Mouse (Mus musculus) lung, embryonic 16.5 days (tissue): Measurements from ENCODE around the gene Atp5e. TPM values are rescaled to one million over a fixed set of nuclear protein-coding genes. Genes with fewer than 3 reads are reported as not detected.

Experiments
- ATAC-seq: fragments of 200-750 bp; cut with Nextera tagmentation; 2 replicates; pipeline ENCODE4 v1.8.0; 2017; ENCODE audit warnings: low read depth, mild to moderate bottlenecking, moderate library complexity
- H3K27ac ChIP-seq: fragments of 300-500 bp; sonication (generic); 2 replicates; pipeline ENCODE4 v1.5.1; 2014; ENCODE audit warnings: mild to moderate bottlenecking, control low read depth, low read length
- H3K27me3 ChIP-seq: fragments of 300-500 bp; sonication (generic); 2 replicates; pipeline ENCODE4 v1.6.1; 2014; ENCODE audit warnings: low read depth, low read length, mixed read lengths; ENCODE audit not compliant: control insufficient read depth, insufficient read depth
- H3K36me3 ChIP-seq: fragments of 300-500 bp; sonication (generic); 2 replicates; pipeline ENCODE4 v1.6.1; 2014; ENCODE audit warnings: low read length; ENCODE audit not compliant: control insufficient read depth, insufficient read depth
- H3K4me1 ChIP-seq: fragments of 300-500 bp; sonication (generic); replicated peaks from 2 replicates; pipeline ENCODE4 v1.6.1; 2014; ENCODE audit warnings: low read length, mixed read lengths; ENCODE audit not compliant: control insufficient read depth, insufficient read depth
- H3K4me2 ChIP-seq: fragments of 300-500 bp; sonication (generic); 2 replicates; pipeline ENCODE4 v1.6.1; 2014; ENCODE audit warnings: low read depth, low read length, control low read depth
- H3K4me3 ChIP-seq: fragments of 300-500 bp; sonication (generic); 2 replicates; pipeline ENCODE4 v1.5.1; 2014; ENCODE audit warnings: mild to moderate bottlenecking, low read length, control low read depth
- H3K9ac ChIP-seq: fragments of 300-500 bp; sonication (generic); 2 replicates; pipeline ENCODE4 v1.6.1; 2014; ENCODE audit warnings: low read length, control low read depth
- H3K9me3 ChIP-seq: fragments of 300-500 bp; sonication (generic); 2 replicates; pipeline ENCODE4 v1.6.1; 2016; ENCODE audit warnings: low read length; ENCODE audit not compliant: control insufficient read depth
- WGBS: fragments of 180-500 bp; shearing (Covaris S2); extraction: QIAGEN DNeasy Blood & Tissue Kit; methylation state at CpG from one replicate; pipeline ENCODE4 v1.1.7; 2014; 5-methylcytosine and 5-hydroxymethylcytosine counted together
- polyA plus RNA-seq: library from polyadenylated mRNA; unstranded; fragments of >200 nt; fragmentation: Nextera tagmentation; extraction: Ambion mirVana; gene quantifications from 2 replicates; pipeline ENCODE4 v1.2.1, GENCODE M21; 2015

The Atp5e gene
- polyA plus RNA-seq, 1 experiment from 2014 or later, result 878 TPM

GRCm38 (mm10) chr2:174453681-174454080, 10.2 kb downstream of the Atp5e start:
- Histone ChIP-seq H3K9me3 (no peaks in the 10 kb centered on the region), H3K27me3 (no peaks in the 10 kb centered on the region), H3K4me3 (no peak overlapping the region), H3K4me2 (no peak overlapping the region), H3K4me1 (no peaks in the 10 kb centered on the region), H3K36me3 (no peaks in the 10 kb centered on the region), H3K9ac (no peak overlapping the region), H3K27ac (no peak overlapping the region)
- ATAC-seq, result peak; percentile 15; the same call in 1 of the 2 replicates
- WGBS, result 70% methylated on average over 7 of the region's 7 CpGs

- no peaks in the 10 kb centered on the region for H3K27me3 ChIP-seq
- no peak within 1 kb of the TSS for H3K9ac ChIP-seq
- H3K4me2 ChIP-seq, result no peak within 1 kb of the TSS
- H3K4me1 ChIP-seq, result peaks cover 8% of the 10 kb centered on the region; the same call in 1 of the 2 replicates
- WGBS, result 78% methylated on average over 4 of the region's 4 CpGs
- H3K27ac ChIP-seq, result no peak within 1 kb of the TSS
- no peak within 1 kb of the TSS for H3K4me3 ChIP-seq
- ATAC-seq, result no peak
- H3K36me3 ChIP-seq, result no peaks in the 10 kb centered on the region
- H3K9me3 ChIP-seq, result no peaks in the 10 kb centered on the region
These were observed 13.6 kb downstream of the Atp5e start, which contains the start of gene Tubb1 for GRCm38 (mm10) chr2:174450353-174450752. Tubb1 (plus strand) TSS chr2:174450695.

GRCm38 (mm10) chr2:174448405-174448804, 15.5 kb downstream of the Atp5e start:
- H3K4me2 ChIP-seq, result no peak overlapping the region
- no peaks in the 10 kb centered on the region for H3K36me3 ChIP-seq
- no peak for ATAC-seq
- H3K4me3 ChIP-seq, result no peak overlapping the region
- H3K27ac ChIP-seq, result no peak overlapping the region
- no peaks in the 10 kb centered on the region for H3K27me3 ChIP-seq
- H3K9me3 ChIP-seq, result no peaks in the 10 kb centered on the region
- WGBS, result 77% methylated on average over 4 of the region's 4 CpGs
- no peak overlapping the region for H3K9ac ChIP-seq
- H3K4me1 ChIP-seq, result peaks cover 13% of the 10 kb centered on the region

- H3K9ac ChIP-seq, result no peak overlapping the region
- H3K4me3 ChIP-seq, result no peak overlapping the region
- 52% methylated on average over 8 of the region's 8 CpGs for WGBS
- peak overlapping the region; percentile 21; the same call in 1 of the 2 replicates for H3K27ac ChIP-seq
- no peaks in the 10 kb centered on the region for H3K27me3 ChIP-seq
- no peaks in the 10 kb centered on the region for H3K36me3 ChIP-seq
- H3K4me1 ChIP-seq, result peaks cover 25% of the 10 kb centered on the region
- no peaks in the 10 kb centered on the region for H3K9me3 ChIP-seq
- ATAC-seq, result no peak
- no peak overlapping the region for H3K4me2 ChIP-seq
These were observed 17.0 kb downstream of the Atp5e start for GRCm38 (mm10) chr2:174446905-174447304.

GRCm38 (mm10) chr2:174446492-174446891, 17.4 kb downstream of the Atp5e start:
- H3K9me3 ChIP-seq, result no peaks in the 10 kb centered on the region
- no peak overlapping the region for H3K9ac ChIP-seq
- H3K4me1 ChIP-seq, result peaks cover 27% of the 10 kb centered on the region
- H3K27me3 ChIP-seq, result no peaks in the 10 kb centered on the region
- no peak for ATAC-seq
- no peak overlapping the region for H3K4me2 ChIP-seq
- no peaks in the 10 kb centered on the region for H3K36me3 ChIP-seq
- peak overlapping the region; percentile 21; the same call in 1 of the 2 replicates for H3K27ac ChIP-seq
- no peak overlapping the region for H3K4me3 ChIP-seq
- 34% methylated on average over 7 of the region's 7 CpGs for WGBS

- Histone ChIP-seq H3K9ac (no peak overlapping the region), H3K27ac (no peak overlapping the region), H3K27me3 (no peaks in the 10 kb centered on the region), H3K4me2 (no peak overlapping the region), H3K36me3 (no peaks in the 10 kb centered on the region), H3K4me3 (no peak overlapping the region), H3K9me3 (no peaks in the 10 kb centered on the region), H3K4me1 (peaks cover 30% of the 10 kb centered on the region)
- ATAC-seq, result no peak
- 71% methylated on average over 6 of the region's 6 CpGs for WGBS
These were observed 18.9 kb downstream of the Atp5e start for GRCm38 (mm10) chr2:174445018-174445417.

GRCm38 (mm10) chr2:174444359-174444758, 19.5 kb downstream of the Atp5e start:
- Histone ChIP-seq H3K9me3 (no peaks in the 10 kb centered on the region), H3K9ac (no peak overlapping the region), H3K27ac (no peak overlapping the region), H3K4me3 (no peak overlapping the region), H3K4me2 (no peak overlapping the region), H3K4me1 (peaks cover 32% of the 10 kb centered on the region), H3K27me3 (no peaks in the 10 kb centered on the region), H3K36me3 (no peaks in the 10 kb centered on the region)
- no peak for ATAC-seq
- WGBS, result 65% methylated on average over 7 of the region's 7 CpGs

GRCm38 (mm10) chr2:174443046-174443445, 20.9 kb downstream of the Atp5e start:
- Histone ChIP-seq H3K9me3 (no peaks in the 10 kb centered on the region), H3K4me2 (no peak overlapping the region), H3K36me3 (no peaks in the 10 kb centered on the region), H3K9ac (no peak overlapping the region), H3K4me3 (no peak overlapping the region), H3K27me3 (no peaks in the 10 kb centered on the region), H3K27ac (peak overlapping the region; percentile 86), H3K4me1 (peaks cover 41% of the 10 kb centered on the region)
- ATAC-seq, result no peak
- 24% methylated on average over 2 of the region's 2 CpGs for WGBS

- Histone ChIP-seq H3K4me3 (no peak overlapping the region), H3K36me3 (no peaks in the 10 kb centered on the region), H3K9ac (no peak overlapping the region), H3K4me2 (peak overlapping the region; percentile 3; the same call in 1 of the 2 replicates), H3K27ac (peak overlapping the region; percentile 86), H3K4me1 (peaks cover 47% of the 10 kb centered on the region), H3K27me3 (no peaks in the 10 kb centered on the region), H3K9me3 (no peaks in the 10 kb centered on the region)
- ATAC-seq, result peak; percentile 11; the same call in 1 of the 2 replicates
- WGBS, result 51% methylated on average over 9 of the region's 9 CpGs
These were observed 21.4 kb downstream of the Atp5e start for GRCm38 (mm10) chr2:174442460-174442859.

- Histone ChIP-seq H3K9ac (no peak overlapping the region), H3K9me3 (no peaks in the 10 kb centered on the region), H3K27me3 (no peaks in the 10 kb centered on the region), H3K4me3 (no peak overlapping the region), H3K27ac (peak overlapping the region; percentile 86), H3K4me2 (peak overlapping the region; percentile 20; the same call in 1 of the 2 replicates), H3K36me3 (no peaks in the 10 kb centered on the region), H3K4me1 (peaks cover 50% of the 10 kb centered on the region)
- peak; percentile 73 for ATAC-seq
- 33% methylated on average over 4 of the region's 4 CpGs for WGBS
These were observed 22.0 kb downstream of the Atp5e start for GRCm38 (mm10) chr2:174441898-174442297.
